9 mouse cellular contexts compared by ENCODE assay signal in the genomic region with DNA sequence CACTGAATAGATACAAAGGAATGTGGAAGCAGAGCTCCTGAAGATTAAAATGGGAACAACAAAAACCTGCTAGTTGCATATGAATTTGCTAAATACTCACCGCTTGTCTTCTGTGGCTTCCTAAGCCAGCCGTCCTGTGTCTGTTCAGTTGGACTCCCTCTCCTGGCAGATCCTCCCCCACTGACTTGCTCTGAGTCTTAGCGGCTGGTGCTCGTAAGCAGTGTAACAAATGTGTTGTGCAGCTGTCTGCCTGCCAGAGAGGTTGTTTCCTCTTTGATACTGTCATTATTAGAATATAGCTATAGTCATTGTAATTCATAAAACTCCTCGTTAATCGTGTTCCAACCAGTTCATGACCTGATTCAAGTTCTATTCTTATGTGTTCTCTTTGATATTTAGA. TPM values are rescaled to one million over a fixed set of nuclear protein-coding genes. Genes with fewer than 3 reads are reported as not detected.
DNase-seq lines count a peak whose midpoint lies in the region; ATAC-seq and TF ChIP-seq lines count a peak whose summit lies in the region.
"Had no signal": no experiment of that assay in that cellular context is flagged by ENCODE, and none has a peak within 500 bp of the region (broad histone marks: within the 10 kb centered on the region; RNA-seq: fewer than 3 reads in every experiment).

A gene (minus strand): TSS at position 192 of the 400 bp plus-strand sequence.

- H3K27me3 ChIP-seq in heart, adult 2 months (ENCODE audit: control insufficient read depth, insufficient read depth, low read length) = no peaks in the 10 kb centered on the region
- H3K27me3 ChIP-seq in heart, embryonic 12.5 days (replicated peaks) = no peaks in the 10 kb centered on the region
- no peaks in the 10 kb centered on the region for H3K27me3 ChIP-seq in forebrain, embryonic 11.5 days (ENCODE audit: control insufficient read depth, insufficient read depth, low read length)
- H3K27me3 ChIP-seq: heart, embryonic 13.5 days had no signal

- 26% methylated on average over 6 of the region's 6 CpGs for WGBS in heart, adult 2 months
- WGBS in heart, embryonic 12.5 days = 73% methylated on average over 6 of the region's 6 CpGs
- WGBS in forebrain, embryonic 11.5 days = 70% methylated on average over 6 of the region's 6 CpGs

- H3K4me3 ChIP-seq in heart, adult 2 months = no peak within 1 kb of the TSS
- H3K4me3 ChIP-seq in heart, embryonic 12.5 days = no peak within 1 kb of the TSS
- no peak within 1 kb of the TSS for H3K4me3 ChIP-seq in left cerebral cortex, adult 2 months
- no peak within 1 kb of the TSS for H3K4me3 ChIP-seq in forebrain, embryonic 11.5 days (ENCODE audit: low read depth, low read length)
- H3K4me3 ChIP-seq: heart, embryonic 13.5 days had no signal

- H3K27ac ChIP-seq in heart, adult 2 months = no peak within 1 kb of the TSS; the same call in 1 of the 2 replicates
- no peak within 1 kb of the TSS for H3K27ac ChIP-seq in heart, embryonic 12.5 days (ENCODE audit: poor library complexity, severe bottlenecking)
- peak within 1 kb of the TSS; percentile 41; the same call in 1 of the 2 replicates for H3K27ac ChIP-seq in left cerebral cortex, adult 2 months
- H3K27ac ChIP-seq in forebrain, embryonic 11.5 days (ENCODE audit: low read depth, low read length) = no peak within 1 kb of the TSS
- H3K27ac ChIP-seq: heart, embryonic 13.5 days had no signal

- H3K9ac ChIP-seq in heart, adult 2 months (ENCODE audit: low read depth, low read length) = no peak within 1 kb of the TSS
- no peak within 1 kb of the TSS for H3K9ac ChIP-seq in heart, embryonic 12.5 days
- H3K9ac ChIP-seq in forebrain, embryonic 11.5 days (ENCODE audit: low read length) = no peak within 1 kb of the TSS
- H3K9ac ChIP-seq: heart, embryonic 13.5 days had no signal

- peak; percentile 47 for TF ChIP-seq CTCF in heart, adult 2 months (IDR thresholded peaks at IDR 0.05)
- peak; percentile 10; the same call in 1 of the 2 replicates for TF ChIP-seq CTCF in left cerebral cortex, adult 2 months (IDR thresholded peaks at IDR 0.05)

- H3K36me3 ChIP-seq in heart, adult 2 months (ENCODE audit: control insufficient read depth, insufficient read depth, low read length) = peaks cover 8% of the 10 kb centered on the region
- H3K36me3 ChIP-seq in heart, embryonic 12.5 days = peaks cover 12% of the 10 kb centered on the region; the same call in 1 of the 2 replicates
- no peaks in the 10 kb centered on the region for H3K36me3 ChIP-seq in forebrain, embryonic 11.5 days (ENCODE audit: control insufficient read depth, insufficient read depth, low read length)

- peaks cover 4% of the 10 kb centered on the region; the same call in 1 of the 2 replicates for H3K4me1 ChIP-seq in heart, adult 2 months (ENCODE audit: control insufficient read depth, insufficient read depth, low read length)
- H3K4me1 ChIP-seq in heart, embryonic 12.5 days (replicated peaks) = no peaks in the 10 kb centered on the region
- H3K4me1 ChIP-seq in forebrain, embryonic 11.5 days (replicated peaks; ENCODE audit: control insufficient read depth, insufficient read depth, low read length) = no peaks in the 10 kb centered on the region
- H3K4me1 ChIP-seq: heart, embryonic 13.5 days had no signal

- DNase-seq in heart, adult 2 months = peak; percentile 44 to 52
- peak; percentile 4 to 8 for DNase-seq in cerebellum, postnatal 36 days
- DNase-seq in kidney, adult 11 months = peak; percentile 9
- peak; percentile 23 to 25 for DNase-seq in left cerebral cortex, adult 2 months (ENCODE audit: extremely low spot score in 1 of 2, low spot score in 2 of 2)
- DNase-seq in right cerebral cortex, postnatal 25 days = peak; percentile 36
- no peak for DNase-seq in forebrain, embryonic 11.5 days (ENCODE audit: low spot score)

- no peaks in the 10 kb centered on the region; the same call in 1 of the 2 replicates for H3K79me2 ChIP-seq in heart, adult 2 months (replicated peaks; ENCODE audit: control insufficient read depth, insufficient read depth, low read length)

- intact Hi-C loops in heart, adult 2 months (cut with DNase I) = no loop called here
- intact Hi-C loops in left cerebral cortex, adult 2 months (cut with DNase I) = no loop called here

- H3K9me3 ChIP-seq in heart, embryonic 12.5 days (replicated peaks) = no peaks in the 10 kb centered on the region
- no peaks in the 10 kb centered on the region for H3K9me3 ChIP-seq in forebrain, embryonic 11.5 days (ENCODE audit: control insufficient read depth, low read length)
- H3K9me3 ChIP-seq: heart, embryonic 13.5 days had no signal

- 0 out of 2 replicates have a peak, but pooled peaks have one; percentile 33 for TF ChIP-seq EP300 in heart, adult 2 months (IDR thresholded peaks at IDR 0.05; ENCODE audit: insufficient read depth, low read depth, low read length)

- no peak within 1 kb of the TSS for H3K4me2 ChIP-seq in heart, embryonic 12.5 days
- no peak within 1 kb of the TSS for H3K4me2 ChIP-seq in forebrain, embryonic 11.5 days (ENCODE audit: low read depth, low read length, severe bottlenecking)
- H3K4me2 ChIP-seq: heart, embryonic 13.5 days had no signal

- no peak for TF ChIP-seq POLR2A in heart, adult 2 months (IDR thresholded peaks at IDR 0.05; ENCODE audit: insufficient read depth, low read depth, low read length)

- ATAC-seq in heart, embryonic 12.5 days (ENCODE audit: insufficient number of reproducible peaks, low FRiP score) = no peak
- no peak for ATAC-seq in erythroblast, adult 5-6 weeks (replicated peaks; ENCODE audit: low FRiP score, poor library complexity, severe bottlenecking)
- ATAC-seq in forebrain, embryonic 11.5 days (replicated peaks; ENCODE audit: low FRiP score) = no peak

RNA-seq across cellular contexts. Expression of the gene that starts here (rescaled TPM):
- total RNA-seq in heart, adult 2 months (2021) = under 1 TPM; 0.50 to 0.61 TPM
- polyA plus RNA-seq in heart, adult 2 months (2012; rRNA removed) = 0.53 and 0.62 TPM in 2 replicates
- polyA plus RNA-seq in heart, embryonic 12.5 days (2016; fragmentation: Nextera tagmentation; extraction: Ambion mirVana) = 0.22 and 0.37 TPM in 2 replicates
- under 1 TPM in 1 of 2 experiments, not detected in 1; 0.36 TPM for total RNA-seq in left cerebral cortex, adult 2 months (2021)
- not detected in 2 replicates for total RNA-seq in erythroblast, adult 5-6 weeks (2015; ENCODE audit: low replicate concordance)
- 0.42 TPM in 1 of 2 replicates, not detected in the other for total RNA-seq in erythroblast, adult 5-6 weeks (2017; ENCODE audit: low replicate concordance)
- polyA plus RNA-seq in forebrain, embryonic 11.5 days (2014; fragmentation: Nextera tagmentation; extraction: Ambion mirVana) = 0.19 and 0.73 TPM in 2 replicates

Comparison
In these comparisons a context has a peak if more than half of its experiments do, and no peak if none do; other contexts are left out.
1. Peak in DNase-seq in heart, adult 2 months; RNA of the gene not detected or under 1 TPM.
2. Peak in DNase-seq and H3K27ac ChIP-seq in left cerebral cortex, adult 2 months; RNA of the gene not detected or under 1 TPM.